Mouse (Mus musculus): ENCODE data around the gene Pik3r2. TPM values are rescaled to one million over a fixed set of nuclear protein-coding genes. Genes with fewer than 3 reads are reported as not detected.

The Pik3r2 gene
- polyA plus RNA-seq, 1 experiment from 2014 or later: 84.3 TPM

- no peaks in the 10 kb centered on the region for H3K36me3 ChIP-seq (ENCODE audit: poor library complexity, severe bottlenecking)
- H3K4me1 ChIP-seq: peaks cover 6% of the 10 kb centered on the region
- H3K9ac ChIP-seq: no peak overlapping the region
- no peak overlapping the region for H3K4me2 ChIP-seq
- no peak for ATAC-seq
- H3K27ac ChIP-seq: no peak overlapping the region
- H3K27me3 ChIP-seq: peaks cover 37% of the 10 kb centered on the region
- no peak overlapping the region for H3K4me3 ChIP-seq
- no peaks in the 10 kb centered on the region for H3K9me3 ChIP-seq (replicated peaks)
- WGBS: 82% methylated on average over 8 of the region's 8 CpGs
Observed at GRCm38 (mm10) chr8:70808955-70809701, 32.6 kb upstream of the Pik3r2 start.

GRCm38 (mm10) chr8:70808239-70808638, 31.7 kb upstream of the Pik3r2 start, which contains the start of gene Il12rb1:
Gene Il12rb1 (plus strand): TSS chr8:70808449.
- peaks cover 38% of the 10 kb centered on the region for H3K27me3 ChIP-seq
- H3K27ac ChIP-seq: no peak within 1 kb of the TSS
- H3K9ac ChIP-seq: no peak within 1 kb of the TSS
- H3K4me3 ChIP-seq: no peak within 1 kb of the TSS
- 60% methylated on average over 5 of the region's 5 CpGs for WGBS
- H3K4me1 ChIP-seq: peaks cover 13% of the 10 kb centered on the region
- H3K9me3 ChIP-seq (replicated peaks): no peaks in the 10 kb centered on the region
- ATAC-seq: no peak
- no peaks in the 10 kb centered on the region for H3K36me3 ChIP-seq (ENCODE audit: poor library complexity, severe bottlenecking)
- H3K4me2 ChIP-seq: no peak within 1 kb of the TSS

GRCm38 (mm10) chr8:70807304-70807703, 30.8 kb upstream of the Pik3r2 start:
- Histone ChIP-seq H3K4me3 (no peak overlapping the region), H3K9me3 (replicated peaks) (no peaks in the 10 kb centered on the region), H3K36me3 (ENCODE audit: poor library complexity, severe bottlenecking) (no peaks in the 10 kb centered on the region), H3K9ac (no peak overlapping the region), H3K27ac (no peak overlapping the region), H3K27me3 (peaks cover 45% of the 10 kb centered on the region), H3K4me1 (peaks cover 13% of the 10 kb centered on the region), H3K4me2 (no peak overlapping the region)
- ATAC-seq: no peak
- 38% methylated on average over 1 of the region's 1 CpGs for WGBS

- no peak overlapping the region for H3K9ac ChIP-seq
- H3K4me3 ChIP-seq: no peak overlapping the region
- ATAC-seq: no peak
- no peak overlapping the region for H3K27ac ChIP-seq
- H3K4me1 ChIP-seq: peaks cover 13% of the 10 kb centered on the region
- 82% methylated on average over 4 of the region's 4 CpGs for WGBS
- H3K9me3 ChIP-seq (replicated peaks): no peaks in the 10 kb centered on the region
- peaks cover 51% of the 10 kb centered on the region for H3K27me3 ChIP-seq
- H3K4me2 ChIP-seq: no peak overlapping the region
- no peaks in the 10 kb centered on the region for H3K36me3 ChIP-seq (ENCODE audit: poor library complexity, severe bottlenecking)
Observed at GRCm38 (mm10) chr8:70806541-70806940, 30.0 kb upstream of the Pik3r2 start.

GRCm38 (mm10) chr8:70804481-70805206, 28.1 kb upstream of the Pik3r2 start, which contains the start of gene Mast3:
Gene Mast3 (minus strand): TSS chr8:70805054.
- H3K4me2 ChIP-seq: peak within 1 kb of the TSS; percentile 79
- peak within 1 kb of the TSS; percentile 50 for H3K4me3 ChIP-seq
- H3K36me3 ChIP-seq (ENCODE audit: poor library complexity, severe bottlenecking): no peaks in the 10 kb centered on the region
- peaks cover 62% of the 10 kb centered on the region for H3K27me3 ChIP-seq
- ATAC-seq: peak; percentile 92
- peaks cover 17% of the 10 kb centered on the region for H3K4me1 ChIP-seq
- 2% methylated on average over 45 of the region's 45 CpGs for WGBS
- H3K9ac ChIP-seq: peak within 1 kb of the TSS; percentile 57
- no peaks in the 10 kb centered on the region for H3K9me3 ChIP-seq (replicated peaks)
- no peak within 1 kb of the TSS for H3K27ac ChIP-seq

- Histone ChIP-seq H3K9ac (peak overlapping the region; percentile 57), H3K27ac (no peak overlapping the region), H3K36me3 (ENCODE audit: poor library complexity, severe bottlenecking) (no peaks in the 10 kb centered on the region), H3K4me1 (peaks cover 17% of the 10 kb centered on the region), H3K27me3 (peaks cover 69% of the 10 kb centered on the region), H3K9me3 (replicated peaks) (no peaks in the 10 kb centered on the region), H3K4me3 (peak overlapping the region; percentile 50), H3K4me2 (peak overlapping the region; percentile 79)
- ATAC-seq: 0 out of 2 replicates have a peak, but pooled peaks have one; percentile 28
- WGBS: 1% methylated on average over 43 of the region's 47 CpGs
Observed at GRCm38 (mm10) chr8:70803761-70804480, 27.4 kb upstream of the Pik3r2 start.

GRCm38 (mm10) chr8:70802786-70803510, 26.4 kb upstream of the Pik3r2 start:
- Histone ChIP-seq H3K9me3 (replicated peaks) (no peaks in the 10 kb centered on the region), H3K27ac (no peak overlapping the region), H3K4me2 (no peak overlapping the region), H3K4me1 (peaks cover 24% of the 10 kb centered on the region), H3K36me3 (ENCODE audit: poor library complexity, severe bottlenecking) (no peaks in the 10 kb centered on the region), H3K27me3 (peaks cover 79% of the 10 kb centered on the region), H3K4me3 (no peak overlapping the region), H3K9ac (no peak overlapping the region)
- WGBS: 72% methylated on average over 11 of the region's 11 CpGs
- no peak for ATAC-seq

GRCm38 (mm10) chr8:70801830-70802229, 25.3 kb upstream of the Pik3r2 start:
- H3K9me3 ChIP-seq (replicated peaks): no peaks in the 10 kb centered on the region
- ATAC-seq: no peak
- H3K4me1 ChIP-seq: peaks cover 30% of the 10 kb centered on the region
- 100% methylated on average over 1 of the region's 1 CpGs for WGBS
- no peak overlapping the region for H3K4me2 ChIP-seq
- no peaks in the 10 kb centered on the region for H3K36me3 ChIP-seq (ENCODE audit: poor library complexity, severe bottlenecking)
- H3K9ac ChIP-seq: no peak overlapping the region
- H3K4me3 ChIP-seq: no peak overlapping the region
- peaks cover 80% of the 10 kb centered on the region for H3K27me3 ChIP-seq
- H3K27ac ChIP-seq: no peak overlapping the region

- Histone ChIP-seq H3K9me3 (replicated peaks) (no peaks in the 10 kb centered on the region), H3K27ac (no peak overlapping the region), H3K9ac (no peak overlapping the region), H3K4me3 (no peak overlapping the region), H3K36me3 (ENCODE audit: poor library complexity, severe bottlenecking) (no peaks in the 10 kb centered on the region), H3K4me1 (peaks cover 37% of the 10 kb centered on the region), H3K27me3 (peaks cover 74% of the 10 kb centered on the region), H3K4me2 (no peak overlapping the region)
- 34% methylated on average over 15 of the region's 15 CpGs for WGBS
- ATAC-seq: no peak
Observed at GRCm38 (mm10) chr8:70801156-70801555, 24.6 kb upstream of the Pik3r2 start.

- peaks cover 69% of the 10 kb centered on the region for H3K27me3 ChIP-seq
- no peak for ATAC-seq
- 47% methylated on average over 9 of the region's 10 CpGs for WGBS
- H3K4me2 ChIP-seq: no peak overlapping the region
- H3K4me3 ChIP-seq: no peak overlapping the region
- no peak overlapping the region for H3K9ac ChIP-seq
- H3K36me3 ChIP-seq (ENCODE audit: poor library complexity, severe bottlenecking): no peaks in the 10 kb centered on the region
- no peaks in the 10 kb centered on the region for H3K9me3 ChIP-seq (replicated peaks)
- H3K4me1 ChIP-seq: peaks cover 40% of the 10 kb centered on the region
- H3K27ac ChIP-seq: no peak overlapping the region
Observed at GRCm38 (mm10) chr8:70800648-70801047, 24.1 kb upstream of the Pik3r2 start.

- Histone ChIP-seq H3K27me3 (peaks cover 56% of the 10 kb centered on the region), H3K27ac (no peak overlapping the region), H3K36me3 (ENCODE audit: poor library complexity, severe bottlenecking) (no peaks in the 10 kb centered on the region), H3K4me3 (peak overlapping the region; percentile 58), H3K9me3 (replicated peaks) (no peaks in the 10 kb centered on the region), H3K4me2 (peak overlapping the region; percentile 85), H3K9ac (peak overlapping the region; percentile 79), H3K4me1 (peaks cover 31% of the 10 kb centered on the region)
- whole genome bisulfite sequencing: 10% methylated on average over 15 of the region's 15 CpGs
- ATAC-seq: no peak
Observed at GRCm38 (mm10) chr8:70798281-70798680, 21.8 kb upstream of the Pik3r2 start.

All from forebrain, embryonic 13.5 days (tissue).